10 mouse cellular contexts compared by ENCODE assay signal in the genomic region with DNA sequence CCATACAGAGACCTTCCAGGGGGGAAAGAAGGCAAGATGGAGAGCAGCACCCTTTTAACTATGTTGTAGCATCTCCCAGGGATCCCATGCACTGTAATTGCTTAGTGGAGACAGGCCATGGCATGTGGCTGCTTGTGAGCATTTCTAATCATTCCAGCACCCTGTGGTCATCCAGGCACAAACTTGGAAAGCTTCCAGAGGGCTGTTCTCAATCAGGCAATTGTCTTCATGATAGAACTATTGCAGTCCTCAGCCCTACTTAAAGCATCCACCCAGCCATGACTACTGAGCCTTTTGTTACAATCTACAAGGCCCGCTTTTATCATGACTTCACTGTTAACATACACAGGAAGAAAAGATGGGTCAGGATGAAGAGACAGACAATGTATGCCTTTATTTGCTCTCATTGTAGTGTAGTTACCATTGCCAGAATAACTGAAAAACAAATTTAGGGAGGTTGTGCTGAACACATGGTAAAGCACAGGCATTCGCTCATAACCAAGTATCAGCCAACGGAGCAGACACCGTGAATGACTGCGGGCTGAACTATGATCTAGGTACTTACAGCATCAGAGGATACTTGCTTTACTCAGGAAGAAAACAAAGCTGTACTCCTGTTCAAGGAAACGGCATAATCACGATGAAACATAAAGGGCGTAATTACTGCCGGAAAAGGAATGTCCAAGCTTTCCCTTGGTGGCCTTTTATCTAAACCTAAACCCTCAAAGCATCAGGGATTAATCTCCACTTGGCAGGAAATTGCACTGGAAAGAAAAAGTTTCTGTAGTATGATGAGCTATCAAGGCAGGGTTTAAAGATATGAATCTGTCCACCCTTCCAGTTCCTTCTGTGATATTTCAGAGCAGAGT.
DNase-seq lines count a peak whose midpoint lies in the region; ATAC-seq and TF ChIP-seq lines count a peak whose summit lies in the region.
"Had no signal": no experiment of that assay in that cellular context is flagged by ENCODE, and none has a peak within 500 bp of the region (broad histone marks: within the 10 kb centered on the region; RNA-seq: fewer than 3 reads in every experiment).

No protein-coding gene starts in this region.

- TF ChIP-seq CTCF in forebrain, postnatal 0 days (IDR thresholded peaks at IDR 0.05; ENCODE audit: low read depth) = no peak

- intact Hi-C loops in left cerebral cortex, postnatal 36 days (cut with DNase I) = no loop called here

- no peaks in the 10 kb centered on the region for H3K9me3 ChIP-seq in forebrain, postnatal 0 days (ENCODE audit: low read length)
- no peaks in the 10 kb centered on the region for H3K9me3 ChIP-seq in neural tube, embryonic 14.5 days (ENCODE audit: control insufficient read depth, low read length)

- H3K4me1 ChIP-seq in forebrain, postnatal 0 days (ENCODE audit: insufficient read depth) = no peaks in the 10 kb centered on the region
- 0 out of 2 replicates have a peak, but pooled peaks cover 3% of the 10 kb centered on the region for H3K4me1 ChIP-seq in neural tube, embryonic 14.5 days (ENCODE audit: control insufficient read depth, insufficient read depth, low read length)

- H3K9ac ChIP-seq in forebrain, postnatal 0 days = no peak overlapping the region
- no peak overlapping the region for H3K9ac ChIP-seq in neural tube, embryonic 14.5 days (replicated peaks; ENCODE audit: low read depth, low read length)

- ATAC-seq in forebrain, postnatal 0 days = peak; percentile 47
- ATAC-seq in neural tube, embryonic 14.5 days (ENCODE audit: low read depth) = peak; percentile 74
- ATAC-seq in activated CD4-positive, CD25-positive, alpha-beta regulatory T cell, adult 4 months = no peak

- H3K27ac ChIP-seq in forebrain, postnatal 0 days (ENCODE audit: low read depth, low read length) = no peak overlapping the region
- no peak overlapping the region for H3K27ac ChIP-seq in neural tube, embryonic 14.5 days (ENCODE audit: low read depth, low read length)
- H3K27ac ChIP-seq: macrophage had no signal

- no peaks in the 10 kb centered on the region for H3K27me3 ChIP-seq in forebrain, postnatal 0 days (ENCODE audit: insufficient read depth, low read length)
- H3K27me3 ChIP-seq in neural tube, embryonic 14.5 days (ENCODE audit: control insufficient read depth, insufficient read depth, low read length) = no peaks in the 10 kb centered on the region

- H3K4me3 ChIP-seq in forebrain, postnatal 0 days (ENCODE audit: low read depth, low read length) = no peak overlapping the region
- H3K4me3 ChIP-seq in neural tube, embryonic 14.5 days (ENCODE audit: low read depth, low read length) = no peak overlapping the region

- H3K36me3 ChIP-seq in forebrain, postnatal 0 days (ENCODE audit: insufficient read depth) = no peaks in the 10 kb centered on the region
- H3K36me3 ChIP-seq in neural tube, embryonic 14.5 days (ENCODE audit: control insufficient read depth, insufficient read depth, low read length) = no peaks in the 10 kb centered on the region

- H3K4me2 ChIP-seq in forebrain, postnatal 0 days (ENCODE audit: low read depth) = no peak overlapping the region
- no peak overlapping the region for H3K4me2 ChIP-seq in neural tube, embryonic 14.5 days (ENCODE audit: low read depth, low read length)

- 34% methylated on average over 9 of the region's 9 CpGs for WGBS in forebrain, postnatal 0 days
- WGBS in neural tube, embryonic 14.5 days = 47% methylated on average over 9 of the region's 9 CpGs

- DNase-seq in left cerebral cortex, adult 11 months (ENCODE audit: low spot score) = peak; percentile 58
- no peak for DNase-seq in left cerebral cortex, postnatal 36 days (ENCODE audit: low spot score in 2 of 2)
- DNase-seq in cerebellum, adult 8-10 months = peak; percentile 45
- peak; percentile 30 for DNase-seq in forebrain, postnatal 0 days
- no peak for DNase-seq in lung, postnatal 14 days
- DNase-seq in heart, adult 11 months = no peak
- DNase-seq: kidney, adult 2 months had no signal

Comparison
In these comparisons a context has a peak if more than half of its experiments do, and no peak if none do; other contexts are left out.
1. DNase-seq: peak in left cerebral cortex, adult 11 months (single experiment), cerebellum, adult 8-10 months (single experiment) and forebrain, postnatal 0 days (single experiment); none in left cerebral cortex, postnatal 36 days (0 of 2), lung, postnatal 14 days (single experiment) and heart, adult 11 months (single experiment).